Mouse (Mus musculus) intestine, embryonic 15.5 days (tissue): ENCODE results near the gene Myadml2. TPM values are rescaled to one million over a fixed set of nuclear protein-coding genes. Genes with fewer than 3 reads are reported as not detected.

Source experiments
- ATAC-seq: fragments of 200-750 bp; cut with Nextera tagmentation; 2 replicates; pipeline ENCODE4 v1.8.0; 2017; ENCODE audit warnings: moderate TSS enrichment, moderate library complexity
- H3K27ac ChIP-seq: fragments of 300-500 bp; sonication (generic); 2 replicates; pipeline ENCODE4 v1.5.1; 2015; ENCODE audit warnings: mild to moderate bottlenecking, inconsistent platforms
- H3K27me3 ChIP-seq: fragments of 300-500 bp; sonication (generic); replicated peaks from 2 replicates; pipeline ENCODE4 v1.6.1; 2015; ENCODE audit warnings: inconsistent platforms
- H3K36me3 ChIP-seq: fragments of 300-500 bp; sonication (generic); 2 replicates; pipeline ENCODE4 v1.6.1; 2015; ENCODE audit warnings: inconsistent platforms
- H3K4me1 ChIP-seq: fragments of 300-500 bp; sonication (generic); replicated peaks from 2 replicates; pipeline ENCODE4 v1.6.1; 2015; ENCODE audit warnings: inconsistent platforms
- H3K4me2 ChIP-seq: fragments of 300-500 bp; sonication (generic); replicated peaks from 2 replicates; pipeline ENCODE4 v1.6.1; 2015; ENCODE audit warnings: mild to moderate bottlenecking, inconsistent platforms
- H3K4me3 ChIP-seq: fragments of 300-500 bp; sonication (generic); replicated peaks from 2 replicates; pipeline ENCODE4 v1.5.1; 2015; ENCODE audit warnings: inconsistent platforms
- H3K9ac ChIP-seq: fragments of 300-500 bp; sonication (generic); 2 replicates; pipeline ENCODE4 v1.6.1; 2015; ENCODE audit warnings: inconsistent platforms
- H3K9me3 ChIP-seq: fragments of 300-500 bp; sonication (generic); 2 replicates; pipeline ENCODE4 v1.6.1; 2016; ENCODE audit warnings: inconsistent platforms
- WGBS: fragments of 180-500 bp; shearing (Covaris S2); methylation state at CpG from one replicate; pipeline ENCODE4 v1.1.7; 2015; 5-methylcytosine and 5-hydroxymethylcytosine counted together
- polyA plus RNA-seq: library from polyadenylated mRNA; unstranded; fragments of >200 nt; fragmentation: Nextera tagmentation; extraction: Ambion mirVana; gene quantifications from 2 replicates; pipeline ENCODE4 v1.2.1, GENCODE M21; 2015

Gene Myadml2
- polyA plus RNA-seq, 1 experiment from 2014 or later, result not detected

DNA sequence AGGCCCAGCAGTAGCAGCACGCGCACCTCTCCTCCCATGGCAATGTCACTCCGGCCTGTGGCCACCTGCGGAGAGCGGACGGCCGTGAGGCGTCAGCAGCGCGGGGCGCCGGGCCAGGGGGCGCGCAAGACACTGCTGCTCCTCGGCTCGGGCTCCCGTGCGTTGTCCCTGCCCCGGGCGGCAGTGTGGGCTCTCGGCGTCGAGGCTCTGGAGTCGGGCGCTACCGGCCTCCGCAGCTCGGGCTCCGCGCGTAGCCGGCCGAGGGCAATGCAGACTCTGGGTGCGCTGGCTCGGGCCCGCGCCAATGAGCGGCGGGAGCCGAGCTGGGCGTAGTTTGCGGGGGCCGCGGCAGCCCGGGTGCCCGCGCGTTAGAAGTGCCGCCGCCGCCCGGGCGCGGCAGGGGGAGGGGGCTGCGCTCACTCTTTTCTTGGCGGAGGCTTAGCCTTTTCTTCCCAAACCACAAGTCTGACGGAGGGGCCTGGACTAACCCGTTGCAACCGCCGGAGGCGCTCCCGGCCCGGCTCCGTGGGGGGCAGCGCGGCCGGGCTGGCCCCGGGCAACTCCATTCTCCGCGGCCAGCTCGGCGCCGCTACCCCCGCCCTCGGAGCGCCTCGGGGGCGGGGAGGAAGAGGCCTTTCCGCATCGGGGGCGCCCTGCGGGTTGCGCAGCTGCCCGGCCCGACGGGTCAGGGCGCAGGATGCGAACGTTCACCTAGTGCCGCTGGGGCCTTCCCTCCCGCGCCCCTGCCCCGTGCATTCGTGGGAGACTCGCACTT, 12.5 kb upstream of the Myadml2 start:
- H3K4me1 ChIP-seq, result peaks cover 20% of the 10 kb centered on the region
- H3K27me3 ChIP-seq, result peaks cover 75% of the 10 kb centered on the region
- ATAC-seq, result peak; percentile 71
- H3K9me3 ChIP-seq, result no peaks in the 10 kb centered on the region
- H3K27ac ChIP-seq, result no peak overlapping the region
- H3K4me3 ChIP-seq, result peak overlapping the region; percentile 44
- WGBS, result 1% methylated on average over 83 of the region's 95 CpGs
- peak overlapping the region; percentile 41 for H3K9ac ChIP-seq
- peak overlapping the region; percentile 91 for H3K4me2 ChIP-seq
- no peaks in the 10 kb centered on the region for H3K36me3 ChIP-seq

DNA sequence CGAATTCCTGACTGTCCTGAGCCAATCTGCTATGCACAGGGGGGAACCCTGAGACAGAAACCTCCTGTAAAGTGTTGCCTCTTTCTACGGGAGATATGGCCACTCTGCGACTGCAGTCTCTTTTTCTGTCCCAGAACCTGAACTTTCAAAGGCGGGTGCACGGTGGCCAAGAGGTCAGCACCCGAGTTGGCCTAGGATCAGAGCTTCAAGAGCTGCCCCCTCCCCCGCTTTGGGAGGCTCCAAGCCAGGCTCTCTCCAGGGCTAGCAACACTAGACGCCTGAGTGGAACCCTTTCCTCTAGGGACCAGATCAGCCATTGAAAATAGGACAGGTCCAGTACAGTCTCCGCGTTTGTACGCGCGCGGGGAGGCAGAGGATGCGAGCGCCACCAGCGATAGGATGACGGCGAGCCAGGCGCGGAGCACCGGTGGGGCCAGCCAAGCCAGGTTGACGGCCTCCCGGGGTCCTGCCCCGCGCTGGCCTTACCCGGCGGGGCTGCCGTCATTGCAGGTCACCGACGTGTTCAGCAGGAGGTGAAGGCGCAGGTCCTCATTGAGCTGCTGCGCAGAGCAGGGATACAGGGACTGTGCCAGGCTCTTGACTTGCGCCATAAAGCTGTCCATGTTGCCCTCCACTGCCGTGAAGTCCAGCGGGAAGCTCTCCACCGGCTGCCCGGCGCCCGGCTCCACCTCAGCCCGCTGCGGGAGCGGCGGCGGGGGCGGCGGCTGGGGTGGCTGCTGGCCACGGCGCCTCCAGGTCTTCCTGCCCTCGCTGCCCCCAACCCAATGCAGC, 11.7 kb upstream of the Myadml2 start:
- H3K4me2 ChIP-seq, result peak overlapping the region; percentile 91
- no peak overlapping the region for H3K27ac ChIP-seq
- 0 out of 2 replicates have a peak overlapping the region, but pooled peaks have one; percentile 41 for H3K9ac ChIP-seq
- H3K27me3 ChIP-seq, result peaks cover 73% of the 10 kb centered on the region
- peak; percentile 24; the same call in 1 of the 2 replicates for ATAC-seq
- peak overlapping the region; percentile 44 for H3K4me3 ChIP-seq
- H3K36me3 ChIP-seq, result no peaks in the 10 kb centered on the region
- H3K9me3 ChIP-seq, result no peaks in the 10 kb centered on the region
- WGBS, result 2% methylated on average over 50 of the region's 50 CpGs
- H3K4me1 ChIP-seq, result peaks cover 20% of the 10 kb centered on the region

DNA sequence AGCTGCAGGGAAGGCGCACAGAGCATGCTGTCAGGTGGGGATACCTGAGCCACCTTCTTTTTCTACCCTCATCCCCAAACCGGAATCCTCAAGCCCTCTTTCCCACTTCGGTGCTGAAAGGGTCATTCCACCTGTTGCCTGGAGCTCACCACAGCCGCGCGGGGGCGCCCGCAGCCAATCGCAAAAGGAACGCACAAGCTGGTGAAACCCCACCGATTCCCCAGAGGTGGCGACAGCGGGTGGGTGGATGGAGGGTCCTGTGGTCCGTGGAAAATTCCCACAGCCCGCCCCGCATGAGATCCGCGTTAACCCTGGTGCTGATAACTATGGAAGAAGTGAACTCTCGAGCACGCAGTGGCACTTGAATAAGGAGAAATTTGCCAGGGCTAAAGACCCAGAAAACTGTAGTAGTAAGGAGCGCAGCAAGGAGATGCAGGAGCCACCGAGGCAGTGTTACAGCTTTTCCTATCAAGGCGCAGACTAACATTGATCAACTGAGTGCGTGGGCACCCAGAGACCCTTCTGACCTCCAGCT, 11.0 kb upstream of the Myadml2 start:
- Histone ChIP-seq H3K27me3 (peaks cover 76% of the 10 kb centered on the region), H3K4me3 (no peak overlapping the region), H3K27ac (no peak overlapping the region), H3K4me2 (peak overlapping the region; percentile 91), H3K9ac (no peak overlapping the region), H3K36me3 (no peaks in the 10 kb centered on the region), H3K4me1 (peaks cover 20% of the 10 kb centered on the region), H3K9me3 (no peaks in the 10 kb centered on the region)
- 4% methylated on average over 24 of the region's 24 CpGs for WGBS
- no peak for ATAC-seq

DNA sequence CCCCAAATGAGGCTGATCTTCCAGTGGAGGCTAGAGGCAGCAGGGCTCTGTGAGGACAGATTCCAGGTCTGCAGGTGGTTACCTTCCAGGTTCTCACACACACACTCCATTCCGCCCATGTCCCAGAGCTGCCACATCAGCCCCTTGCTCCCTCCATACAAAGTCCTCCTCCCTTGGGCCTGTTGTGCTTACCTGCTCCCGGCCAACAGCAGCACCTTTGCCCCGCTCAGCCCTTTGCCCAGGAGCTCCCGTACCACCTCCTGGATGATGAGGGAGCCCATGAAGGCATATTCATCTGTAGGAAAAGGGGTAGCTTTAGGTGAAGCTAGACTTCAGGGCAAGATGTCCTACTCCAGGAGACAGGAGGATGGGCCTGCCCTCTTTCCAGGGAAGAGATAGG, 9.3 kb upstream of the Myadml2 start:
- ATAC-seq, result no peak

DNA sequence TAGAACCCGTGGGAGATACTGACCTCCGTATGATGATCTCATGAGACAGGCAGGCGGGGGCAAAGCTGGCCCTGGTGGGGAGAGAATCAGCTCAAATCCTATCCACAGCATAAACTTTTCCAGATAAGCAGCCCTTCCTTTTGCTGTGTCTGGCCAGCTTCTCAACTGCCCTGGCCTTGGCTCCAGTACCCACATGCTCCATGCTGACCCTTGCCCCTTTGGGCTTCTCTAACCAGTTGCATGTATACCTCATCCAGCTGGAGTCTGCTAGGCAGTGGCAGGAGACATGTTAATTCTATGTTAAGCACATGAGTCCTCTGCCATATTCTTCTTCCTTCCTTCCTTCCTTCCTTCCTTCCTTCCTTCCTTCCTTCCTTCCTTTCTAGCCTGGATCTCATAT, 6.8 kb upstream of the Myadml2 start:
- H3K27me3 ChIP-seq, result peaks cover 36% of the 10 kb centered on the region
- H3K4me1 ChIP-seq, result peaks cover 3% of the 10 kb centered on the region; the same call in 1 of the 2 replicates
- no peaks in the 10 kb centered on the region for H3K36me3 ChIP-seq
- WGBS, result 71% methylated on average over 3 of the region's 3 CpGs
- H3K9me3 ChIP-seq, result no peaks in the 10 kb centered on the region
- no peak for ATAC-seq
- no peak overlapping the region for H3K4me3 ChIP-seq
- no peak overlapping the region for H3K4me2 ChIP-seq
- H3K9ac ChIP-seq, result no peak overlapping the region
- no peak overlapping the region for H3K27ac ChIP-seq

More for the DNA sequence above, 9.3 kb upstream of the Myadml2 start:
- no peak overlapping the region for H3K9ac ChIP-seq
- no peak overlapping the region for H3K27ac ChIP-seq
- H3K4me1 ChIP-seq, result peaks cover 20% of the 10 kb centered on the region
- no peaks in the 10 kb centered on the region for H3K9me3 ChIP-seq
- peaks cover 61% of the 10 kb centered on the region for H3K27me3 ChIP-seq
- 82% methylated on average over 4 of the region's 4 CpGs for WGBS
- H3K4me2 ChIP-seq, result no peak overlapping the region
- H3K36me3 ChIP-seq, result no peaks in the 10 kb centered on the region
- no peak overlapping the region for H3K4me3 ChIP-seq

DNA sequence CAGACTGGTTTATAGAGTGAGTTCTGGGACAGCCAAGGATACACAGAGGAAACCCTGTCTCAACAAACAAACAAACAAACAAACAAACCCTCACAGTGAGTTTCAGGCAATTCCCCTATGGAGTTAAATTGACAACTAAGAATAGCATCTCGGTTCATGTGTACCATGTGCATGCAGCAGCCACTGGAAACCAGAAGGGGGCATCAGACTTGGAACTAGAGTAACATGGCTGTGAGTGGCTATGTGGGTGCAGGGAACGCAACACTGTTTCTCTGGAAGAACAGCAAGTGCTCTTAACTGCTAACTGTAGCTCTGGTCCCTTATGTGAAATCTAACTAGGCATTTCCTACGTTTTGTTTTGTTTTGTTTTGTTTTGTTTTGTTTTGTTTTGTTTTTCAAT, 3.9 kb upstream of the Myadml2 start:
- no peak overlapping the region for H3K27ac ChIP-seq
- WGBS, result 70% methylated on average over 3 of the region's 3 CpGs
- peaks cover 7% of the 10 kb centered on the region for H3K4me1 ChIP-seq
- no peak overlapping the region for H3K9ac ChIP-seq
- H3K36me3 ChIP-seq, result no peaks in the 10 kb centered on the region
- H3K4me2 ChIP-seq, result no peak overlapping the region
- H3K9me3 ChIP-seq, result no peaks in the 10 kb centered on the region
- peaks cover 21% of the 10 kb centered on the region; the same call in 1 of the 2 replicates for H3K27me3 ChIP-seq
- H3K4me3 ChIP-seq, result no peak overlapping the region
- ATAC-seq, result no peak

DNA sequence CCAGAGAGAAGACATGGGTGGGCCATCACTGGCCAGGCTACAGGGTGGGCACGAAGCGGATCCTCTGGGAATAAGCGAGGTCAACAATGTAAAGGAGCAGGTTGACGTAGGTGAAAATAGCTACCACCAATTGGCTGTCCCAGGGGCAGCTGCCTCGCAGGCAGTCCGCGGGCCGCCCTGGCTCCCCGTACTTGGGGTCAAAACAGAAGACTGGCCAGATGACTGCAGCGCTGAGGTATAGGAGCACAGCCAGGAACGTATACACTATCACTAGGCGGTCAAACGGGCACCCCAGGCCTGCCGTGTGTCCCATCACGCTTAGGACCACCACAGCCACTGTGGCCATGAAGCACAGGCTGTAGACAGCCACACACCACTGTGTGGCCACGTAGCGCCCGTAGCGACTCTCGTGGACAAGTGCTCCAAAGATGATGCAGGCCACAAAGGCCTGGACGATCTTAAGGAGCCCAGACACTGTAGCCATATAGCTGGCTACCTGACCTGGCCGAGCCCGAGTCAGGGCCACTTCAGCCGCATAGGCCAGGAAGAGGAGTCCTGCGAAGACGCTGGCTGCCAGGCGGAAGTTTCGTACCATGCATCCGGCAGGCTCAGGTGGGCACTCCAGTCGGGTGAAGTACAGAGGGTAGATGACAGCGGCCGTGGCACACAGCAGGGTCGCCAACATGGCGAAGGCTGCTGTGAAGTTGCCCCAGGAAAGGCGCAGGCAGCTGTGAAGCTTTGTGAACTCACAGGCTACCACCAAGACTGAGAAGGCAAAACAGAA, 719 bp downstream of the Myadml2 start:
- peak overlapping the region; percentile 39 for H3K9ac ChIP-seq
- ATAC-seq, result no peak
- H3K27ac ChIP-seq, result no peak overlapping the region
- H3K36me3 ChIP-seq, result no peaks in the 10 kb centered on the region
- peaks cover 13% of the 10 kb centered on the region; the same call in 1 of the 2 replicates for H3K27me3 ChIP-seq
- WGBS, result 81% methylated on average over 35 of the region's 35 CpGs
- no peak overlapping the region; the same call in 1 of the 2 replicates for H3K4me3 ChIP-seq
- peak overlapping the region; percentile 52 for H3K4me2 ChIP-seq
- H3K4me1 ChIP-seq, result peaks cover 16% of the 10 kb centered on the region
- no peaks in the 10 kb centered on the region for H3K9me3 ChIP-seq

DNA sequence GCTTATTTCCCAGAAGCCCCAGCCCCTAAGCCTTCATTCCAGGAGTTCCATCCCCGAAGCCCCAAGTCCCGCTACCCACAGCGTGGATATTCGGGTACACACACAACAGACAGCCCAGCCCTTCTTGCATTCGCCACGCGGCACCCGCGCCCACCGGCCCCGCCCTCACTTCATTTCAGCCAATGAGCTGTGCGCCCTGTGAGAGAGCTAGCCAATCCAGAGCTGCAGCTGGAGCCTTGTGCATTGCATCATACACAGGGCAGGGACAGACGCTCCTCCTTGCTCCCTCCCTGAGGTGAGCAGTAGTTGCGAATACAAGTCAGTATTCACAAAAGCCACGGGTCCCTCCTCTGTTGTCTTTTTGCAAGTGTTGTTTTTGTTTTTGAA, 4.4 kb downstream of the Myadml2 start, which contains the start of gene Pycr1:
Pycr1 (minus strand) TSS at position 169 of the 387 bp plus-strand sequence.
- H3K27ac ChIP-seq, result no peak within 1 kb of the TSS
- peaks cover 16% of the 10 kb centered on the region for H3K4me1 ChIP-seq

DNA sequence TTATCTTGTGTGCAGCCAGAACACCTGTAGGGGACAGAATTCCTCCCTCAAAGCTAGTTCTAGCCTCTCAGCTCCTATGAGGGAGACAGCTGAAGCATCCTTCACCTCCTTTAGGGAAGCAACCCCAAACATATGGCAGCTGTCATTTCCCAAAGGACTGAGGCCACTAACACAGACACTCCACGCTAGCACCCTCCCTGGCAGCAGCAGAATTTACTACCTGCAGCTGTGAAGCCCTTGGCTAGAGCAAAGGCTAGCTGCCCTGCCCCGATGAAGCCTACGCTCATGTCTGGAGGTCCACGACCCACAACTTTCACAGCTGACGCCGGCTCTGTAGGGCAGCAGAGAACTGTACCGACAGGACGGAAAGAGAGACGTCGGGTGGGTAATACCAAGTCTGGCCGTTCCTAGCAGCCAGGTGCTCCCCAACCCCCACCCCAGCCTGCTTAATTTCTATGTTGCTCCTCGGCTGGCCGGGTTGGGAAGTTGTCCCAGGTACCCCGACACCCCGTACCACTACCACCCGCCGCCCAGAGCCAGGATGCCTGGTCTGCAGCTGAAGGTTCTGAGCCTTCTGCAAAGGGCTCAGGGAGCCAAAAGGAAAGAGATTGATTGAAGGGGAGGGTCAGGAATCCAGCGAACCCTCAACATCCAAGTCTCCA, 4.9 kb downstream of the Myadml2 start:
- Histone ChIP-seq H3K36me3 (no peaks in the 10 kb centered on the region), H3K4me1 (peaks cover 14% of the 10 kb centered on the region), H3K9ac (peak overlapping the region; percentile 57), H3K4me2 (peak overlapping the region; percentile 97), H3K27me3 (peaks cover 11% of the 10 kb centered on the region; the same call in 1 of the 2 replicates), H3K9me3 (no peaks in the 10 kb centered on the region), H3K4me3 (peak overlapping the region; percentile 43), H3K27ac (no peak overlapping the region)
- under 1% methylated on average over 18 of the region's 18 CpGs for WGBS
- ATAC-seq, result peak; percentile 69

More for the DNA sequence above, 4.4 kb downstream of the Myadml2 start, which contains the start of gene Pycr1:
- H3K36me3 ChIP-seq, result no peaks in the 10 kb centered on the region
- H3K27me3 ChIP-seq, result peaks cover 13% of the 10 kb centered on the region; the same call in 1 of the 2 replicates
- H3K9ac ChIP-seq, result peak within 1 kb of the TSS; percentile 57
- H3K4me2 ChIP-seq, result peak within 1 kb of the TSS; percentile 97
- ATAC-seq, result peak; percentile 99
- H3K4me3 ChIP-seq, result peak within 1 kb of the TSS; percentile 43
- WGBS, result under 1% methylated on average over 15 of the region's 15 CpGs
- H3K9me3 ChIP-seq, result no peaks in the 10 kb centered on the region

DNA sequence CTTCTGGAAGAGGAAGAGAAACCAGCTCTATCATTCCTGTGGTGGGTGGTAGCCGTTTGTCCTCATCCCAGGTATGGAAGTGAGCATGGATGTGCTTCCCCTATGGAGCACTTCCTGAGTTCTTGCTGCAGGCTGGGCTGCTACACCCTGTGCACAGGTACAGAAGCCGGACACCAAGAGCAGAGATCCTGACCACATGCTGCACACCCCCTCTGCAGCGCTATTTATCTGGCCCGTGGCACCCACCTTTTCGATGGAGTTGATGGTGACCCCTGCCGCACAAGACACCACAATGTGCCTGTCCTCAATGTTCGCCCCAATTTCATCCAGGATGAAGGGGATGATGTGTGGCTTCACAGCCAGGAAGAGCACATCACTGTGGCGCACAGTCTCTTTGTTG, 6.1 kb downstream of the Myadml2 start:
- Histone ChIP-seq H3K9me3 (no peaks in the 10 kb centered on the region), H3K36me3 (no peaks in the 10 kb centered on the region), H3K27ac (no peak overlapping the region), H3K4me3 (no peak overlapping the region), H3K9ac (no peak overlapping the region), H3K4me1 (peaks cover 9% of the 10 kb centered on the region), H3K4me2 (peak overlapping the region; percentile 97; the same call in 1 of the 2 replicates), H3K27me3 (0 out of 2 replicates have a peak, but pooled peaks cover 1% of the 10 kb centered on the region)
- 81% methylated on average over 8 of the region's 8 CpGs for WGBS
- no peak for ATAC-seq

DNA sequence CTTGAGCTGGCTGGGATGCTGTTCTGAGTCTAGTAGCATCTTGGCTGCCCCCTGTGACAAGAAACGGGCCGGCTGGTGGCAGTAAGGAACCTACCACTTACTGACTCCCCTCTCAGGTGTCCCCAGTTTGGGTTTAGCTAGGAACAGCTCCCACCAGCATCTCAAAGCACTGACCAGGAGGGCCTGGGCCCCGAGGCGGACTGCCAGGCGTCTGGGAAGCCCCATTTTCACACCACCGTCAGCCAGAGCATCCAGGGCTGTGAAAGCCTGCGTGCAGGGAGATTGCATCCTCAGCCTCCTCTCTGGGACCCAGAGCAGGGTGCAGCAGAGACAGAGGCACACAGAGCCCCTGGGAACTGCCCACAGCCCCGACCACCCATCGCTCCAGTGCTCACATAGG, 6.7 kb downstream of the Myadml2 start:
- no peak for ATAC-seq
- no peak overlapping the region for H3K9ac ChIP-seq
- 65% methylated on average over 9 of the region's 9 CpGs for WGBS

More for the DNA sequence above, 6.7 kb downstream of the Myadml2 start:
- Histone ChIP-seq H3K27ac (no peak overlapping the region), H3K36me3 (no peaks in the 10 kb centered on the region), H3K9me3 (no peaks in the 10 kb centered on the region), H3K4me2 (no peak overlapping the region), H3K27me3 (no peaks in the 10 kb centered on the region), H3K4me1 (peaks cover 9% of the 10 kb centered on the region), H3K4me3 (no peak overlapping the region)
